Mouse (Mus musculus) MEL (cell line): ENCODE measurements around the gene Bdh1. TPM values are rescaled to one million over a fixed set of nuclear protein-coding genes. Genes with fewer than 3 reads are reported as not detected.

Experiments
- DNase-seq: peaks from one replicate; pipeline ENCODE4 v3.0.0; 2011; ENCODE audit warnings: low read depth, low spot score
- H3K27ac ChIP-seq: 2 replicates; pipeline ENCODE4 v1.5.1; 2012; ENCODE audit warnings: low read depth, mild to moderate bottlenecking, control low read depth, low read length, moderate library complexity; ENCODE audit not compliant: control insufficient read depth
- H3K27me3 ChIP-seq, 2 experiments: fragments of 150-350 bp in 1 of 2; sonication (generic) in 1 of 2; 2 replicates each; pipeline ENCODE4 v1.6.1; 2012; ENCODE audit warnings: low read length in 2 of 2, mild to moderate bottlenecking in 2 of 2, improper control_type of control experiment in 1 of 2, moderate library complexity in 1 of 2; ENCODE audit not compliant: insufficient read depth in 2 of 2, control insufficient read depth in 1 of 2
- H3K36me3 ChIP-seq, 2 experiments: 2 replicates each; pipeline ENCODE4 v1.6.1; 2012 to 2014; ENCODE audit warnings: low read length in 2 of 2, improper control_type of control experiment in 1 of 2, inconsistent platforms in 1 of 2, mild to moderate bottlenecking in 1 of 2; ENCODE audit not compliant: insufficient read depth in 2 of 2, control insufficient read depth in 1 of 2
- H3K4me1 ChIP-seq, 2 experiments: fragments of 150-350 bp in 1 of 2; sonication (generic) in 1 of 2; 2 replicates each; pipeline ENCODE4 v1.6.1; 2012; ENCODE audit warnings: low read length in 2 of 2, improper control_type of control experiment in 1 of 2, mild to moderate bottlenecking in 1 of 2; ENCODE audit not compliant: insufficient read depth in 2 of 2, control insufficient read depth in 1 of 2
- H3K4me3 ChIP-seq, 2 experiments: fragments of 150-350 bp in 1 of 2; sonication (generic) in 1 of 2; 2 replicates each; pipeline ENCODE4 v1.5.1; 2012; ENCODE audit warnings: low read depth in 2 of 2, low read length in 2 of 2, mild to moderate bottlenecking in 2 of 2, moderate library complexity in 2 of 2, control low read depth in 1 of 2, improper control_type of control experiment in 1 of 2; ENCODE audit not compliant: control insufficient read depth in 1 of 2, insufficient read depth in 1 of 2
- H3K79me2 ChIP-seq: 2 replicates; pipeline ENCODE4 v1.6.1; 2012; ENCODE audit warnings: mild to moderate bottlenecking, low read length, moderate library complexity; ENCODE audit not compliant: control insufficient read depth, poor library complexity, insufficient read depth
- H3K9ac ChIP-seq: 2 replicates; pipeline ENCODE4 v1.6.1; 2012; ENCODE audit warnings: low read depth, mild to moderate bottlenecking, control low read depth, low read length, moderate library complexity; ENCODE audit not compliant: control insufficient read depth, poor library complexity, severe bottlenecking
- H3K9me3 ChIP-seq: fragments of 150-350 bp; sonication (generic); replicated peaks from 2 replicates; pipeline ENCODE4 v1.6.1; 2012; ENCODE audit warnings: mild to moderate bottlenecking, low read length, improper control_type of control experiment, moderate library complexity; ENCODE audit not compliant: insufficient read depth
- CHD1 ChIP-seq: IDR thresholded peaks from 2 replicates; pipeline ENCODE4 v1.6.1; 2012; ENCODE audit warnings: low read depth, mild to moderate bottlenecking, inconsistent platforms, low read length, improper control_type of control experiment
- CHD2 ChIP-seq: IDR thresholded peaks from 2 replicates; pipeline ENCODE4 v1.6.1; 2011; ENCODE audit warnings: low read length, improper control_type of control experiment
- CTCF ChIP-seq, 3 experiments: IDR thresholded peaks in 2 of 3; conservative IDR thresholded peaks in 1 of 3; 2 replicates each; pipeline ENCODE4 v1.5.1; 2011 to 2012; ENCODE audit warnings: low read length in 3 of 3, low read depth in 2 of 3, mild to moderate bottlenecking in 2 of 3, improper control_type of control experiment in 1 of 3, inconsistent platforms in 1 of 3, mixed read lengths in 1 of 3, moderate library complexity in 1 of 3; ENCODE audit not compliant: control insufficient read depth in 1 of 3, insufficient read depth in 1 of 3, poor library complexity in 1 of 3, severe bottlenecking in 1 of 3
- E2F4 ChIP-seq: IDR thresholded peaks from 2 replicates; pipeline ENCODE4 v1.6.1; 2011; ENCODE audit warnings: low read depth, low read length, improper control_type of control experiment, borderline replicate concordance
- ELF1 ChIP-seq: IDR thresholded peaks from 2 replicates; pipeline ENCODE4 v1.6.1; 2014; ENCODE audit warnings: low read depth, mild to moderate bottlenecking, inconsistent platforms, low read length, improper control_type of control experiment, moderate library complexity
- EP300 ChIP-seq, 2 experiments: IDR thresholded peaks; 2 replicates each; pipeline ENCODE4 v1.6.1; 2011; ENCODE audit warnings: improper control_type of control experiment in 2 of 2, low read length in 2 of 2, low read depth in 1 of 2, mild to moderate bottlenecking in 1 of 2
- ETS1 ChIP-seq: IDR thresholded peaks from 2 replicates; pipeline ENCODE4 v1.6.1; 2012; ENCODE audit warnings: low read depth, mild to moderate bottlenecking, inconsistent platforms, low read length, improper control_type of control experiment, moderate library complexity
- GABPA ChIP-seq: IDR thresholded peaks from 2 replicates; pipeline ENCODE4 v1.6.1; 2012; ENCODE audit warnings: low read depth, mild to moderate bottlenecking, inconsistent platforms, low read length, improper control_type of control experiment, moderate library complexity
- GATA1 ChIP-seq: IDR thresholded peaks from 2 replicates; pipeline ENCODE4 v1.6.1; 2011; ENCODE audit warnings: low read depth, low read length, improper control_type of control experiment
- MAX ChIP-seq: IDR thresholded peaks from 2 replicates; pipeline ENCODE4 v1.6.1; 2011; ENCODE audit warnings: low read length, improper control_type of control experiment
- MAZ ChIP-seq: IDR thresholded peaks from 2 replicates; pipeline ENCODE4 v1.6.1; 2012; ENCODE audit warnings: low read depth, mild to moderate bottlenecking, inconsistent platforms, low read length, improper control_type of control experiment
- MEF2A ChIP-seq: IDR thresholded peaks from 2 replicates; pipeline ENCODE4 v1.6.1; 2014; ENCODE audit warnings: low read depth, mild to moderate bottlenecking, inconsistent platforms, low read length, improper control_type of control experiment; ENCODE audit not compliant: poor library complexity, insufficient replicate concordance, severe bottlenecking; ENCODE audit errors: extremely low read depth
- MXI1 ChIP-seq: IDR thresholded peaks from 2 replicates; pipeline ENCODE4 v1.6.1; 2011; ENCODE audit warnings: mild to moderate bottlenecking, low read depth, low read length, improper control_type of control experiment
- MYB ChIP-seq: IDR thresholded peaks from 2 replicates; pipeline ENCODE4 v1.6.1; 2011; ENCODE audit warnings: mild to moderate bottlenecking, low read depth, low read length, improper control_type of control experiment
- MYC ChIP-seq: IDR thresholded peaks from 2 replicates; pipeline ENCODE4 v1.6.1; 2011; ENCODE audit warnings: low read depth, mild to moderate bottlenecking, low read length, improper control_type of control experiment, moderate library complexity
- NELFE ChIP-seq: IDR thresholded peaks from 2 replicates; pipeline ENCODE4 v1.6.1; 2011; ENCODE audit warnings: low read depth, low read length, improper control_type of control experiment
- NRF1 ChIP-seq: IDR thresholded peaks from 2 replicates; pipeline ENCODE4 v1.6.1; 2014; ENCODE audit warnings: low read depth, mild to moderate bottlenecking, inconsistent platforms, low read length, improper control_type of control experiment, moderate library complexity; ENCODE audit not compliant: poor library complexity, insufficient read depth, severe bottlenecking
- POLR2A ChIP-seq, 2 experiments: IDR thresholded peaks; 2 replicates each; pipeline ENCODE4 v1.6.1; 2011 to 2012; ENCODE audit warnings: low read length in 2 of 2, mild to moderate bottlenecking in 2 of 2, control low read depth in 1 of 2, improper control_type of control experiment in 1 of 2, low read depth in 1 of 2, moderate library complexity in 1 of 2; ENCODE audit not compliant: control insufficient read depth in 1 of 2, insufficient read depth in 1 of 2, poor library complexity in 1 of 2
- RAD21 ChIP-seq: IDR thresholded peaks from 2 replicates; pipeline ENCODE4 v1.6.1; 2011; ENCODE audit warnings: mild to moderate bottlenecking, low read depth, low read length, improper control_type of control experiment
- RCOR1 ChIP-seq: IDR thresholded peaks from 2 replicates; pipeline ENCODE4 v1.6.1; 2012; ENCODE audit warnings: low read depth, mild to moderate bottlenecking, inconsistent platforms, low read length, improper control_type of control experiment
- SIN3A ChIP-seq: IDR thresholded peaks from 2 replicates; pipeline ENCODE4 v1.6.1; 2012; ENCODE audit warnings: low read length, improper control_type of control experiment, inconsistent platforms
- TAL1 ChIP-seq: IDR thresholded peaks from 2 replicates; pipeline ENCODE4 v1.6.1; 2012; ENCODE audit warnings: mild to moderate bottlenecking, inconsistent platforms, low read length, moderate library complexity, mixed read lengths
- TBP ChIP-seq: IDR thresholded peaks from 2 replicates; pipeline ENCODE4 v1.8.0; 2011; ENCODE audit warnings: low read depth, low read length, improper control_type of control experiment
- TCF12 ChIP-seq: IDR thresholded peaks from 2 replicates; pipeline ENCODE4 v1.6.1; 2014; ENCODE audit warnings: low read depth, mild to moderate bottlenecking, inconsistent platforms, low read length, improper control_type of control experiment, moderate library complexity
- UBTF ChIP-seq: IDR thresholded peaks from 2 replicates; pipeline ENCODE4 v1.6.1; 2012; ENCODE audit warnings: low read depth, mild to moderate bottlenecking, inconsistent platforms, low read length, improper control_type of control experiment, moderate library complexity, borderline replicate concordance; ENCODE audit not compliant: insufficient read depth
- USF1 ChIP-seq: IDR thresholded peaks from 2 replicates; pipeline ENCODE4 v1.6.1; 2014; ENCODE audit warnings: low read depth, mild to moderate bottlenecking, inconsistent platforms, low read length, improper control_type of control experiment, moderate library complexity
- USF2 ChIP-seq, 2 experiments: IDR thresholded peaks; 2 replicates each; pipeline ENCODE4 v1.6.1; 2011 to 2012; ENCODE audit warnings: improper control_type of control experiment in 2 of 2, low read length in 2 of 2, borderline replicate concordance in 1 of 2, inconsistent platforms in 1 of 2, low read depth in 1 of 2, mild to moderate bottlenecking in 1 of 2; ENCODE audit not compliant: insufficient read depth in 1 of 2
- ZKSCAN1 ChIP-seq: IDR thresholded peaks from 2 replicates; pipeline ENCODE4 v1.6.1; 2012; ENCODE audit warnings: low read depth, mild to moderate bottlenecking, inconsistent platforms, low read length, improper control_type of control experiment, moderate library complexity
- ZMIZ1 ChIP-seq: IDR thresholded peaks from 2 replicates; pipeline ENCODE4 v1.6.1; 2012; ENCODE audit warnings: low read depth, mild to moderate bottlenecking, inconsistent platforms, low read length, improper control_type of control experiment, moderate library complexity
- ZNF384 ChIP-seq: IDR thresholded peaks from 2 replicates; pipeline ENCODE4 v1.6.1; 2012; ENCODE audit warnings: low read depth, mild to moderate bottlenecking, inconsistent platforms, low read length, improper control_type of control experiment
- polyA plus RNA-seq, 2 experiments: library from polyadenylated mRNA; stranded (reverse) in 1 of 2; unstranded in 1 of 2; fragments of >175 nt in 1 of 2; fragments of >200 nt in 1 of 2; gene quantifications; 2 replicates each; pipeline versions ENCODE4 v1.2.1 to v1.2.4; 2012; ENCODE audit warnings: low replicate concordance in 2 of 2, low read depth in 1 of 2; ENCODE audit not compliant: insufficient read length in 2 of 2, insufficient read depth in 1 of 2, missing spikeins in 1 of 2
- total RNA-seq: library from RNA; depleted of rRNA; stranded (reverse); fragments of 300-350 nt; gene quantifications from 2 replicates; pipeline ENCODE4 v1.2.3, GENCODE M21; 2012

Bdh1 gene
- total and polyA plus RNA-seq, 3 experiments, result 67.5 to 187 TPM; not detected in 1

GRCm38 (mm10) chr16:31412321-31412720, 9.8 kb upstream of the Bdh1 start:
- Histone ChIP-seq H3K4me1 (peaks cover 0 to 8% of the 10 kb centered on the region in 2 experiments; a peak in 1 of 4 replicates), H3K79me2 (no peaks in the 10 kb centered on the region), H3K27me3 (peaks cover 1 to 7% of the 10 kb centered on the region in 2 experiments; a peak in 2 of 4 replicates), H3K9me3 (no peaks in the 10 kb centered on the region), H3K9ac (no peak overlapping the region), H3K36me3 (no peaks in the 10 kb centered on the region; a peak in 1 of 4 replicates), H3K27ac (no peak overlapping the region), H3K4me3 (no peak overlapping the region)
- TF ChIP-seq E2F4 (no peak), ZKSCAN1 (no peak), ELF1 (no peak), CHD2 (no peak), USF1 (no peak), ETS1 (no peak), MYC (no peak), ZMIZ1 (no peak), CTCF (IDR thresholded peaks at IDR 0.05 in 2 of 3, conservative IDR thresholded peaks at IDR 0.05 in 1 of 3; ENCODE audit: control insufficient read depth in 1 of 3, insufficient read depth in 1 of 3, low read depth in 2 of 3, low read length in 3 of 3, poor library complexity in 1 of 3, severe bottlenecking in 1 of 3) (no peak), EP300 (IDR thresholded peaks at IDR 0.05; ENCODE audit: low read depth in 1 of 2, low read length in 2 of 2) (no peak), NRF1 (no peak), MXI1 (no peak), RAD21 (no peak), USF2 (IDR thresholded peaks at IDR 0.05; ENCODE audit: borderline replicate concordance in 1 of 2, insufficient read depth in 1 of 2, low read depth in 1 of 2, low read length in 2 of 2) (no peak), ZNF384 (no peak), NELFE (no peak), GATA1 (no peak), GABPA (no peak)
- DNase-seq, result no peak

GRCm38 (mm10) chr16:31413777-31414176, 8.3 kb upstream of the Bdh1 start:
- peaks cover 1% of the 10 kb centered on the region in 2 experiments; a peak in 2 of 4 replicates for H3K27me3 ChIP-seq
- no peaks in the 10 kb centered on the region for H3K79me2 ChIP-seq
- H3K4me3 ChIP-seq, result no peak overlapping the region
- peaks cover 0 to 8% of the 10 kb centered on the region in 2 experiments; a peak in 1 of 4 replicates for H3K4me1 ChIP-seq
- no peak for DNase-seq
- H3K9me3 ChIP-seq, result no peaks in the 10 kb centered on the region
- H3K9ac ChIP-seq, result no peak overlapping the region
- TF ChIP-seq MEF2A (no peak), NRF1 (no peak), USF1 (no peak), TBP (no peak), MAZ (no peak), MYB (no peak), E2F4 (no peak), UBTF (no peak), MAX (no peak), GATA1 (no peak), SIN3A (no peak), ETS1 (no peak), CHD1 (no peak), TAL1 (no peak), POLR2A (IDR thresholded peaks at IDR 0.05; ENCODE audit: control insufficient read depth in 1 of 2, insufficient read depth in 1 of 2, low read depth in 1 of 2, low read length in 2 of 2, poor library complexity in 1 of 2) (no peak), TCF12 (no peak), ELF1 (no peak), CTCF (IDR thresholded peaks at IDR 0.05 in 2 of 3, conservative IDR thresholded peaks at IDR 0.05 in 1 of 3; ENCODE audit: control insufficient read depth in 1 of 3, insufficient read depth in 1 of 3, low read depth in 2 of 3, low read length in 3 of 3, poor library complexity in 1 of 3, severe bottlenecking in 1 of 3) (no peak), RCOR1 (no peak), EP300 (IDR thresholded peaks at IDR 0.05; ENCODE audit: low read depth in 1 of 2, low read length in 2 of 2) (no peak)
- TF ChIP-seq, all 39 proteins: peak for 0
- H3K36me3 ChIP-seq, result no peaks in the 10 kb centered on the region; a peak in 1 of 4 replicates
- H3K27ac ChIP-seq, result no peak overlapping the region
